Mouse (Mus musculus) spleen, postnatal 4 days (tissue): ENCODE data around the gene Dgkq.
"Not testable (repeated sequence)": the region's sequence is repeated elsewhere in the genome, so short reads cannot be mapped to it uniquely, and the experiment has no call there.

Experiments
- DNase-seq, 2 experiments: peaks; one replicate each; pipeline ENCODE4 v3.0.0; 2022; ENCODE audit warnings: low spot score in 2 of 2

The Dgkq gene

GRCm38 (mm10) chr5:108655381-108655780 lies 14.1 kb downstream of the Dgkq start:
- no peak for DNase-seq

- DNase-seq: peak in 1 of 2 experiments; percentile 57
Measured at GRCm38 (mm10) chr5:108654444-108654990, 15.0 kb downstream of the Dgkq start.

DNA sequence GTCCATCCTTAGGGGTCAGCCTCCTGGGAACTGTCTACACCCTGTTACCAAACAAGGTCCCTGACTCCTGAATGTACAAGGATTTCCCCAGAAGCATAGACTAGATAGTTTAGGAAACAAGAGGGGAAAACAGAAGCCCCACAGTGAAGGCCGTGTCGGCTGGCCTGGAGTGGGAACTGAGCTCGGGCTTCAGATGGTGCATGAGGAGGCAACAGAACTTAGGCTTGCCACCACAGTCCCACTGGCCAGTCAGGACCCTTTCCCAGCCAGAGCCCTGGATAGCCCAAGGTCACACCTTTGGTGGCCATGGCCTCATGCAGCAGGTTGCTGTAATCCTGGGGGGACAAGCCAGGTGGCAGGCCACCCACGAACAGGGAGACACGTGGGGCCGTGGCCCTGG lies 16.1 kb downstream of the Dgkq start:
- peak in 1 of 2 experiments; percentile 59 for DNase-seq

DNA sequence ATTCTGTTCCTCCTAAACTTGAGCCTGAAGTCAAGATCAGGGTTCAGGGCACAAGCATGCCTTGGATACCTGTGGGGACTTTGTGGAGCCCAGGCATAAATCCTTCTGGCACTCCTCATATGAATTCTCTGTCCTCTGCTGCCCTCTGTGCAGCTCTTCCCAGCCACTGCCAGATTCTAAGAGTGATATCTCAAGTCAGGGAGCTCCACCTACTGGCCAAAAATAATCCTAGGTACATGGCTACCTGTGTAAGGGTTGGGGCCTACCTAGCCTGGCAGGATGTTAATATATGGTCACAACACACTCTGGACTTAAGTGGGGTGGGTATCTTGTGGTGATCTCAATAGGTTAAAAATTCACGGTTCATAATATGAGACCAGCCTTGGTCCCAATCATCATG lies 17.6 kb downstream of the Dgkq start:
- peak; percentile 52 to 66 for DNase-seq

GRCm38 (mm10) chr5:108651136-108651720 lies 18.2 kb downstream of the Dgkq start:
- peak in 1 of 2 experiments; percentile 51 for DNase-seq

DNA sequence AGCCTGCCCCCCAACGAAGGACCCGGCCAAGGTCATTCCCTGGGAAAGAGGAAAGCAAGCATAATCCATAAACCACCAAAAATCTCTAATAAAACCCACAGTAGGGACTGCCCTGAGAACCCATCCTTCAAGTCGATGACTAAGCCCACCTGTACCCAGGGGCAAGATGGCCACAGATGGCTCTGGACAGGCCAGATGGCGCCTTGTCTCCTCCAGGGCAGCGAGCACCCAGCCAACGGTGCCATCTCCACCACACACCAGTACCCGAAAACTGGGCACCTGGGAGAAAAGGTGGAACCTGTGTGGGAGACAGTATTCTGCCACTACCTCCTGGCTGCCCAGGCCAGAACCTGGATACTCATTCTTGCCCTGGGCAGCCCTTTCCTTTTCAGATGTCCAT lies 19.1 kb downstream of the Dgkq start:
- DNase-seq: no peak

DNA sequence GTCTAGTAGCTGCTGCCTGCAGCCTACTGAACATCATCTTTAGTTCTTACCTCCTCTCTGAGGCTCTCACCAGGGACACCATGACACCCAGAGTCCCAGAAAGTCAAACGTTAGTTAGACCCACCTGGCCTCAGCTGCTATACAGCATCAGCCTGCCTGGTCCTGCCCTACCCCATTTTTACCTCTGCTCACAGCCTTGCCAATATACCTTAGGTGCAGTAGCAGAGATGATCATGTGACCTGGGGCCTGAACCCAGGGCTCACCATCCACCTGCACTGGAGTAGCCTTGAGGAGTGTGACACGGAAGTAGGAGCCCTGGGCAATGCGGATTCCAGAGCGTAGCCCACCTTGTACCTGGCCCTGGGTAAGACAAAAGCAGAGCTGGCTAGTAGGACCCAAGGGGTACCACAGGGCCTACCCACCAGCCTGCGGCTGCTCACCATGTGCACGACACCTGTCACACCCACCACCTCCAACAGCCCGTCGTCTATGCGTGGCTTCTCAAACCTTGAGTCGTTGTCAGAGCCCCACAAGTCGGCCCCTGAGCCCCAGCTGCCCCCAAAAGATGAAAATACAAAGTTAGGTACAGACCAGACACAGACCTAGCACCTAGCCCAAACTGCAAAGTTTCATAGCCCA lies 20.4 kb downstream of the Dgkq start:
- no peak for DNase-seq

DNA sequence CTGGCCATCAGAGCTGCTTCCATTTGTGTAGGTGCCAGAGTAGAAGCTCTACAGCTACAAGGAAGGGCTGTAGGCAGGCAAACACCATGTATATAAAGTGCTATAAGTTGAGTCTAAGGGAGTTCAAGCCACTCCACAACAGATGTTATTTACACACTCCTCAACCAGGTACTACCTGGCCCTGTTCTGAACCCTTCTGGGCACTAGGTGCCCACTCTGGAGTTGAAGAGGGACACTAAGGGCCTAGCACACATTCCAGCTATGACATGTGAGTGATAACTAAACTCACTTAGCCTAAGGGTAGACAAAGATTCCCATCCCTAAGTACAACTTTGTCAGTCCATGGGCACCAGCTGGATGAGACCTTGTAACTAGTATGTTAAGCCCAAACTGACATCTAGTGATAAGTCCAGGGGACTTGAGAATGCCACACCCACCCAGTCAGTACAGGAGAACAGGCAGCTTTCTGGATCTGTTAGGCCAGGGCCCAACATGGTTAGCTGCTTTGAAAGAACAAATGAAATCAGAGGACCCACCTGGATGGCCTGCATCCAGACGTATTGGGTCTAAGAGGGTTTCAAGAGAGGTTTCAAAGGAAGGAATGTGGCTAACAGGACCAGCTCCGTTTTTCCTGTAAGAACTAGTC lies 21.5 kb downstream of the Dgkq start:
- DNase-seq: no peak

DNA sequence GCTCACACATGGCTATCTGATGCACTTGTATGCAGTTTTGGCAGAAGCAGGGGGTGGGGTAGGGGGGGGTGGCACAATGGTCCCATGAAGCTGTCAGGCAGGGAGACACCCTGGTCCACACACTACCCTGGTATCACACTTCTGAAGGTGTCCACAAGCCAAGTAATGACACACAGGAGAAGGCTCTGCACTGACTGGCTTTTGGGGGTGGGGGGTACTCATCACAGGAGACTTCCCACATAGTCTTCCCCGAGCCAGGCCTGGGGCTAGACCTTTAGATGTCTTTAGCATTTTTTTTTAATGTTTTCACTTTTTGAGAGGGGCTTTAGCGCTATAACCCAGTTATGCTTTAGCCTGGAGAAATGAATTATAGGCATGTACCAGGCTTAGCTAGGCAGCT lies 22.2 kb downstream of the Dgkq start:
- no peak for DNase-seq

GRCm38 (mm10) chr5:108646343-108646660 lies 23.2 kb downstream of the Dgkq start:
- no peak for DNase-seq

GRCm38 (mm10) chr5:108645651-108646342 lies 23.7 kb downstream of the Dgkq start:
- no peak for DNase-seq

DNA sequence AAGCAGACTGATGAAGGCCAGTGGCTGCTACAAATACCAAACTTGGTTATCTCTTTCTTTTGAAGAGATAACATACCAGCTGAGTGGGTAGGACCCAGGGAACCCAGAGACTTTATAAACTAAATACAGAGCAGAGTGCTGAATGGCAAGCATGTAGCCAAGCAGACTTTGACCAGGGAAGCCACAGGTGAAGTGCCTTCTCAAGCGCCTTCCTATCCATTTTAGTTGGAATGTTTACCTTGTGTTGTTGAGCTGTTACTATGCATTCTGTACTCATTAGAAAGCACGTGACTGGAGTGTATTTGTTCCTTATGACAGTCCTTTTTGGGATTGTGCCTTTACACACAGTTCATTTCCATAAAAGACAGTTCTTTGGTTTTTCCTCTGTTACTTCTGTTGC lies 25.8 kb downstream of the Dgkq start:
- no peak for DNase-seq

DNA sequence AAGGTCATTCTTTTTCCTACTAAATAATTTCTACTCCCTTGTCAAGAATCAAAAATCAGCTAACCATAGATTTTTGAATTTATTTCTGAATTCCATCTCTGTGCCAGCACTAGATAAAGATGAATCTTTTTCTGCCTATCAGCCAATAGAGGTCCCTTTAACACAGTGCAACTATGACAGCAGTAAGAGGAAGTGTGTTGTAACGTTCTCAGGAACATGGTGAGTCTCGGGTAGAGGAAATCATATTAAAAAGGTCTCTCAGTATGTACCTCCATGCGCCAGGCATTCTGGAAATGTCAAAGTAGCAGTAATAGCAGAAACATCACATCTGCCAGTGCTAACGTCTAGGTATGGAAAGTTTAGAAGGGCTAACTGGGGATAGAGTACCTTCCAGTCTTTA lies 33.3 kb downstream of the Dgkq start:
- DNase-seq: no peak

- not testable (repeated sequence) for DNase-seq
Measured at GRCm38 (mm10) chr5:108634088-108634487, 35.4 kb downstream of the Dgkq start.

DNA sequence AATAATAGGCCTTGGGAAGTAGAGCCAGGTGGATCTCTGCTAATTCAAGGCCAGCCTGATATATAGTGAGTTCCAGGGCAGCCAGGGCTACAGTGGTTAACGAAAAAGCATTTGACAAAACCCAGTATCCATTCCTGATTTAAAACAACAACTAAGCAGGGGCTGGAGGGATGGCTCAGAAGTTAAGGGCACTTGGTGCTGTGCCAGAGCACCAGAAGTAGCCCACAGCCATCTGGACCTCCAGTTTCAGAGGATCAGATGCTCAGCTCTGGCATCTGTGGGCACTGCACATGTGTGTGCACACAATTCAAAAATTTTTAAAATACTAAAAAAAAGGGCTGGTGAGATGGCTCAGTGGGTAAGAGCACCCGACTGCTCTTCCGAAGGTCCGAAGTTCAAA lies 35.8 kb downstream of the Dgkq start:
- no peak for DNase-seq

DNA sequence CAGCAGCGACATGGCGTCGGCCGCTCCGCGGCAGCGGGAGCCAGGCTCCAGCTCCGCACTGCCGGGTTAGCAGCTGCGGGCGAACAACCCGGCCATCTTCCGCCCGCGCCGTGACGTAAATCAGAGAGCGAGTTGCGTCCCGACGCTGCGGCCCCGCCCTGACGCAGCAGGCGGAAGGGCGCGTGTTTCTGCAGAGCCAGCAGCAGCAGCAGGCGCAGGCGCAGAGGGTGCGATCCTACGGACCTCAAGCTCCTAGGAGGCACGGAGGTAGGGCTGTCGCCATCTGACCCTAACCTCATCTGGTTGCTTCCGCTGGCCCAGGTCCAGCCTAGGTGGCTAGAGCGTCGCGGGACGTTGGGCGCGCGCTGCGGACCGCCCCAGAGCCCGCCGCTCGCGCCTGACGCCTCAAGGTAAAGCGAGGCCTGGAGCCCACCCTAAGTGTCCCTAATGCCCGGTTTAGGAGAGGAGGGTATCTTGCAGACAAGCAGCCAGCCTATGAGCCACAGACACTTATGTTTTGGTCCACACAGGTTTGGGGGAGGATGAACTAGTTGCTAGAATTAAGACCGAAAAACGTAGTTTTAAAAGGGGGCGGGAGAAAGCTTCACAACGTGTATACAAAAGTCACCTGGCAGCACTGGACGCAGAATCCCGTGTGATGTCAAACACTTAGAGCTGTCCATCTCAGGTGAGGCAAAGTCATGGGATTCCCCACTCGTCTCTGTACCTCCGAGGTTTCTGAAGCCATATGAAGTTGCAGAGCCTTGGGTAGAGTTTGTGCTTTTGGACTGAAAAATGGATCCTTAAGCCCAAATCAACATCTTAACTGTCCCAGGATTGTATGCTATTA lies 39.6 kb downstream of the Dgkq start, which contains the start of the genes Gak and Tmem175:
TSS of gene Gak (minus strand) at position 122 of the 850 bp plus-strand sequence.
TSS of gene Tmem175 (plus strand) at position 137 of the 850 bp plus-strand sequence.
- DNase-seq: peak; percentile 88 to 95

- no peak for DNase-seq
Measured at GRCm38 (mm10) chr5:108628891-108629633, 40.4 kb downstream of the Dgkq start.

DNA sequence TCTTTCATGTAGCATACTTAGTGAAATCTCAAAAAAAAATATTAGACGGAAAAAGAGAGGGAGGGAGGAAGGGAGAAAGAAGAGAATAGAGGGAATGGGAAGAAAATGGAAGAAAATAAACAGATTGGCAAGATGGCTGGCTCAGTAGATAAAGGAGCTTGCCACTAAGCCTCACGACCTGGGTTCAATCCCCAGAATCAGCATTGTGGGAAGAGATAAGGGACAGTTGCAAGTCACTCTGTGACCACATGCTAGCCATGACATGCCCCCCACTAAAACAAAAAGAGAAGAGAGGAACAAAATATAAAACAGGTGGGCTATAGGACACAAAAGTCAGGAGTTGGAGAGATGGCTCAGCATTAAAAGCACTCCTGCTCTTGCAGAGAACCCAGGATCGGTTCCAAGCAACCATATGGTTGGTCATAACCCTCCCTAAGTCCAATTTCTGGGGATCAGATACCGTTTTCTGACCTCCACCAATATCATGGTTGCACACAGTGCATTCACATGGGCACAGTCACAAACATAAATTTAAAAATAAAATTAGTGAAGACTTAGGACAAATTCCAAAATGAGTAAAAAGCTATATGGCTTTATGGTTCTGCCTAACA lies 43.3 kb downstream of the Dgkq start:
- DNase-seq: no peak

DNA sequence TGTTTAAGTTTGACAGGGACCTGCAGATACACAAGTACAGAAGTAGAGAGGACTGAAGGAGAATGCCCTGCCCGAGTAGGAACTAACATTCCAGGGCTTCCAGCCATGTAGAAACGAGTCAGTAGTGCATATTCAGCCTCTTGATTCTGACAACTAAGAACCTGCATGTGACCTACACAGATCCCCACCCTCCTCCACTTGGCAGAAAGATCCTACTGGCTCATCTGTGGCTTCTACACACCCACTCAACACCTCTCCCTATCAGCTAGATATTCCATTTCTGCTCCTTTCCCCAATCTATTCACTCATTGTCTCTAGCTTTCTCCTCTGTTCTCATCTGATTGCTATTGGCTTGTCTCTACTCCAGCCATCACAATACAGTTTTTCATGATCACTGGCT lies 47.6 kb downstream of the Dgkq start:
- DNase-seq: no peak

DNA sequence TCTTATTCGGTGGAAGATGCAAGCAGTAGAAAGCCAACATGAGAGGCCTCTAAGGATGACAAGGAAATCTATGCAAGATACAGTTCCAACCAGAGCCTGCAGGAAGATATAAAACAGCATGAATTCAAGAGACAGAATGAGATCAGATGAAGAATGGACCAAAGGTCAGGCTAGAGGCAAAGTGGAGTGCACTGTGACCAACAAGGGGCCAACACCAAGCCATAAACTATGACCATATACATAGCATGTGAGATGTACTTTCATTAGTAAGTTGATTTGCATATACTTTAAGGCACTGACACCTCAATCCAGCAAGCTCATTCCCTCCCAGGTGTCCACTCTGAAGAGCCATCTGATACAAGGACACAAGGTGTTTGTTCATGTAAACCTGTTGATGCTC lies 59.0 kb downstream of the Dgkq start:
- DNase-seq: no peak
